Mouse (Mus musculus) cortical plate, adult 2 months (tissue): ENCODE results near the gene Aspn.

Experiments used
- CTCF ChIP-seq: fragments of 200-500 bp; IDR thresholded peaks from 2 replicates; pipeline ENCODE4 v1.5.1; 2011; ENCODE audit warnings: mild to moderate bottlenecking, control low read depth, low read length; ENCODE audit not compliant: insufficient read depth; ENCODE audit errors: extremely low read depth
- POLR2A ChIP-seq: fragments of 200-500 bp; IDR thresholded peaks from 2 replicates; pipeline ENCODE4 v1.6.1; 2011; ENCODE audit warnings: mild to moderate bottlenecking, low read length, control low read depth; ENCODE audit not compliant: insufficient read depth; ENCODE audit errors: extremely low read depth

- no peak for TF ChIP-seq CTCF
- no peak for TF ChIP-seq POLR2A
Observed at GRCm38 (mm10) chr13:49584307-49585005, 40.2 kb downstream of the Aspn start.
